Mouse (Mus musculus) cerebellum, adult (tissue): ENCODE measurements at regions not wholly inside any gene's neighbourhood (a gene's known extent, or its start where the extent isn't known, plus 50 kb on each side); places are given as distances from the start of the nearest gene placed in this dataset.

ENCODE experiments used
- ATAC-seq: cut with Nextera tagmentation; 2 replicates; pipeline ENCODE4 v1.9.2; 2017; ENCODE audit warnings: mild to moderate bottlenecking, moderate library complexity, mixed read lengths; ENCODE audit not compliant: insufficient number of reproducible peaks, low FRiP score, low TSS enrichment

- no peak for ATAC-seq
Observed at GRCm38 (mm10) chr15:63724543-63725186, 120.3 kb downstream of the Gsdmc2 start.

GRCm38 (mm10) chr15:63722991-63723390 is 122.0 kb downstream of the Gsdmc2 start:
- ATAC-seq: no peak

GRCm38 (mm10) chr15:63721669-63722357 is 123.2 kb downstream of the Gsdmc2 start:
- ATAC-seq: no peak

GRCm38 (mm10) chr15:63717812-63718211 is 127.2 kb downstream of the Gsdmc2 start:
- ATAC-seq: no peak

- no peak for ATAC-seq
Observed at GRCm38 (mm10) chr15:63713697-63714096, 131.3 kb downstream of the Gsdmc2 start.

GRCm38 (mm10) chr15:63710381-63710780 is 134.6 kb downstream of the Gsdmc2 start:
- ATAC-seq: no peak

- no peak for ATAC-seq
Observed at GRCm38 (mm10) chr15:63709270-63709933, 135.6 kb downstream of the Gsdmc2 start.

- no peak for ATAC-seq
Observed at GRCm38 (mm10) chr15:63704636-63705035, 140.3 kb downstream of the Gsdmc2 start.

GRCm38 (mm10) chr15:63697831-63698230 is 147.1 kb downstream of the Gsdmc2 start:
- no peak for ATAC-seq

GRCm38 (mm10) chr15:63694150-63694549 is 150.8 kb downstream of the Gsdmc2 start:
- ATAC-seq: no peak

- ATAC-seq: no peak
Observed at GRCm38 (mm10) chr15:63693561-63693960, 151.4 kb downstream of the Gsdmc2 start.

GRCm38 (mm10) chr15:63692491-63693295 is 152.3 kb downstream of the Gsdmc2 start:
- ATAC-seq: no peak

- no peak for ATAC-seq
Observed at GRCm38 (mm10) chr15:63689788-63690575, 155.0 kb downstream of the Gsdmc2 start.

GRCm38 (mm10) chr15:63687852-63688251 is 157.1 kb downstream of the Gsdmc2 start:
- no peak for ATAC-seq

- ATAC-seq: no peak
Observed at GRCm38 (mm10) chr15:63686954-63687562, 157.9 kb downstream of the Gsdmc2 start.

GRCm38 (mm10) chr15:63679984-63680925 is 164.7 kb downstream of the Gsdmc2 start:
- ATAC-seq: no peak

GRCm38 (mm10) chr15:63678921-63679320 is 166.1 kb downstream of the Gsdmc2 start:
- ATAC-seq: no peak

GRCm38 (mm10) chr15:63675491-63676036 is 169.4 kb downstream of the Gsdmc2 start:
- ATAC-seq: no peak
